Mouse (Mus musculus): ENCODE measurements around the gene Fkbp5.
"Not testable (repeated sequence)": the region's sequence is repeated elsewhere in the genome, so short reads cannot be mapped to it uniquely, and the experiment has no call there.

Fkbp5 gene

DNA sequence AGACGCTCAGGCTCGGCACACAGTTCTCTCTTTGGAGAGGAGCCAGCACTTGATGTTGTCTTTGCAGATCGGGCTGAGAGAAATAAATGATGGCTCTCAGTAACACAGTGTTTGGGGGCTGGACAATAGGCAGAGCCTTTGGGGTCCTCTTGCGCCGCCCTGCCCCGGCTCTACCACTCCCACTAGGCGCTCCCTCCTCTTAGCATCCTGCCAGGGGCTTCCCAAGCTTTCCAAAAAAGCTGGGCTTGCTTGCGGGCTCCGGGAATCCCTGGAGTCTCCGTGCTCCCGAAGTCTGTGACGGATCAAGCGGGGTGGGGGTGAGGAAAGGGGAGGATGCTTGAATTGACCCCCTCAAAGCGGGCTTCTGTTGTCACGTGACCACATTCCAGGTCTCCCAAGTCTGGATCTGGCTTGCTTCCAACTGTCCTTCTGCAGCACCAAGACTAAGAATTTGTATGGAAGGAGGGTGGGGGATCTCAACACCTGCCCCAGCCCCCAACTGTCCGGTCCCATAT, at the start of gene Fkbp5:
Fkbp5 (minus strand) TSS at position 87 of the 515 bp plus-strand sequence.
- in situ Hi-C loops (cut with MboI, MseI) = no loop called here

DNA sequence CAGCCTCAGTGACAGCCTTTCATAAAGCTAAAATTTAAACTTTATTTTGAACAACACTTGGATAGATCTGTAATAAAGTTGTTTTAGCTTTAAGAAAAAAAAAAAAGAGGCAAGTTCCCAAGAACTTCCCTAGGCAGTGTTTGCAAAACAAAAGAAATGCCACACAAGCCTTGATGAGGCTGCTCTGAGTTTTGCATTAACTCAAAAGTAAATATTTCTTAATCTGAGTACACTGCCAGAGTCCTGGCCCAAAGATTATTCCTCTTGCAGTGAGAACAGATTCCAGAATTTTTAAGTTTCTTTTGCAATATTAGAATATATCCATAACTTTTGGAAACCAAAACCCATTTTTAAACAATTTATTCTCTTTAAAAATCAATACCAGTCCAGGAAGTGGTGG, 47.9 kb upstream of the Fkbp5 start:
- in situ Hi-C loops (cut with MboI, MseI) = no loop called here

DNA sequence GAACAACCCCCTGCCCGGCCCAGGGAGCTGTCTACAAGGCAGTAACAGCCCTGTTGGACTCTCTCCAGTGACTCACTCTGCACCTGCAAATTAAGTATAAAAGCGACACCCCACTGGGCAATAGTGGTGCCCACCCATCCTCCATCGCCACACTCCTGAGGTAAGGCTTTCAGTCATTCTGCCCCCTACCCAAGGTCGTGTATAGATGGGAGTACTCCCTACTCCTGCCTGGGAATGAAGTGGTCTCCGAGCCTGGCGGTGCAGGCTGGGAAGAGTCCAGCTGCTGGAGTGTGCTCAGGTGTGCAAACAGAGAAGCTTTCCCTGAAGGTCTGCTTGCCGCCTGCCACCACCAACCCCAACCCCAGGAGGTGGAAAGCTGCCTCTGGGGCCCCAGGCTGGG, 44.3 kb upstream of the Fkbp5 start:
- in situ Hi-C loops (cut with MboI, MseI) = no loop called here

DNA sequence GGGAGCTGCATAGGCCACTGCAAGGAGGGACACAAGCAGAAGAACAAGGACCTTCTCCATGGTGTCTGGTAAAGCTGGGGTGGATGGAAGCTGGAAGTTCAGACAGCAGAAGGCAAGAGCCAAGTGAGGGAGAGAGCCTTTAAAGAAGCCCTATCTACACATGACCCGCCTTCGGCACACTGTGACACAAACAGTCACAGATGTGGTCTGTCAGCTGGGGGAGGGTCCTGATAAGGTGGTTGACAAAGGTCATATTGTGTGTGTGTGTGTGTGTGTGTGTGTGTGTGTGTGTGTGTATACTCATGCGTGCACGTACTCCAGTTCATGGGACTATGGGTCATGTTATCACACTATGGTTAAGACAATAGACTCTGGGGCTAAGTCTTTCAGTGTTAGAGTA, 43.3 kb upstream of the Fkbp5 start, which contains the start of gene Clps:
Clps (minus strand) TSS at position 169 of the 400 bp plus-strand sequence.
- in situ Hi-C loops (cut with MboI, MseI) = no loop called here

DNA sequence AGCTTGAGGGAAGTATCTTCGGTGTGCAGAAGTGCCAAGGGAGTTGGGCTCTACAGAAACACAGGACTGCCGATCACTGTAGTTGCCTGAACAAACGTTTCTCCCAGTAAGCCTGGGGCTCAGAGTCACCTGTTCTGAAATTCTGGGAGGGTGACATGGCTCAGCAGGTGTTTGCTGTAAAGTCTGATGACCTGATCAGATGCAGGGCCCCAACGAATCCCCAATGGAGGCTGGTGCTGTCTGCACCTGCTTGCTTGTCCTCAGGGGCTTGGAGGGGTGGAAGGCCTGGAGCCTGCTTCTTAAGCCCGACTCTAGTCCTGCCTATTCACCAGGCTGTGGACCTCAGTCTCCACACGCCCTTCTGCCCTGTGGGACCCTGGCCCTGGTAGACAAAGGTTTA, 40.4 kb upstream of the Fkbp5 start:
- in situ Hi-C loops (cut with MboI, MseI) = no loop called here

DNA sequence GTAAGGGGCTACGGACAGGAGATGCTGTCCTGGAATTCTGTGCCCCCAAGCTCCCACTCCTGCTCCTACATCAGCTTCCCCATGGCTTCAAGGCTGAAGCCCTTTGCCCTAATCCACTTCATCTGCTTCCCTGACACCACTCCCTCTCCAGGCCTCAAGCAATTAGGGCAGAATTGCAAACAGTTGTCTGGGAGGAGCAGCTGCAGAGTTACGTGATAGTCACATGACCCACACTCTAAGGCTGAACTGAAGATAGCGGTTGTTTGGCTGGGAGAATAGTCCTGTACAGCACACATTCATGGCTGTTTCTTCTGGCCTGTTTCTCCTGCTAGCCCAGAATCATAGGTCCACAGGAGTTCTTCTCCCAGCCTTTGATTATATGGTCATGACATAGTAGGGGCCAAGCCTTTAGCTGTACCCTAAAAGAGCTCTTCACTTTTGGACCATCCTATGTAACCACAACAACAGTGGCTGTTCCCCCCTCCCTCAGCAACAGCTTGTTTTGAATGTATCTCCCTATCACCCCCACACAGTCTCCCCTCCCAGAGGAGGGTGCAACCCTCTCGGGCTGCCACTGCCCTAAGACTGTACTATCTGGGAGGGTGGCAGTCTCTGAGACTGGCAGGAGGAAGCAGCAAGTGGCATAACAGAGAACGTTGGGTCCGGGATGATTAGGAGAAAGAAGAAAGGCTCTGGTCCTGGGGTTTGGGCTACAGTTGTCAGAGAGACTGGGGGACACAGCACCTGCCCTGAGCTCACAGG, 39.5 kb upstream of the Fkbp5 start:
- in situ Hi-C loops (cut with MboI, MseI) = no loop called here

DNA sequence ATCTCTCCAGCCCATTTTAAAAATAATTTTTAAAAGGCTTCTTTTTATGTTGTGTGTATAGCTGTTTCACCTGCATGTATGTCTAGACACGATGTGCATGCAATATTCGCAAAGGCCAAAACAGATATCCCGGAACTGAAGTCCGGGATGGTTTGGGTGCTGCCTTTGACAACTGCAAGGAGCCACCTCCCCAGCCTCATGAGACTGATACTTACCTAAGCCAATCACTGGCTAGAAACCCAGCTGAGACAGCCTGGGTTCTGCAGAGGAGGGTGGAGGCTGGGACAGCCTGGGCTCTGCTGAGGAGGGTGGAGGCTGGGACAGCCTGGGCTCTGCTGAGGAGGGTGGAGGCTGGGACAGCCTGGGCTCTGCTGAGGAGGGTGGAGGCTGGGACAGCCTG, 36.7 kb upstream of the Fkbp5 start:
- in situ Hi-C loops (cut with MboI, MseI) = not testable (repeated sequence)

DNA sequence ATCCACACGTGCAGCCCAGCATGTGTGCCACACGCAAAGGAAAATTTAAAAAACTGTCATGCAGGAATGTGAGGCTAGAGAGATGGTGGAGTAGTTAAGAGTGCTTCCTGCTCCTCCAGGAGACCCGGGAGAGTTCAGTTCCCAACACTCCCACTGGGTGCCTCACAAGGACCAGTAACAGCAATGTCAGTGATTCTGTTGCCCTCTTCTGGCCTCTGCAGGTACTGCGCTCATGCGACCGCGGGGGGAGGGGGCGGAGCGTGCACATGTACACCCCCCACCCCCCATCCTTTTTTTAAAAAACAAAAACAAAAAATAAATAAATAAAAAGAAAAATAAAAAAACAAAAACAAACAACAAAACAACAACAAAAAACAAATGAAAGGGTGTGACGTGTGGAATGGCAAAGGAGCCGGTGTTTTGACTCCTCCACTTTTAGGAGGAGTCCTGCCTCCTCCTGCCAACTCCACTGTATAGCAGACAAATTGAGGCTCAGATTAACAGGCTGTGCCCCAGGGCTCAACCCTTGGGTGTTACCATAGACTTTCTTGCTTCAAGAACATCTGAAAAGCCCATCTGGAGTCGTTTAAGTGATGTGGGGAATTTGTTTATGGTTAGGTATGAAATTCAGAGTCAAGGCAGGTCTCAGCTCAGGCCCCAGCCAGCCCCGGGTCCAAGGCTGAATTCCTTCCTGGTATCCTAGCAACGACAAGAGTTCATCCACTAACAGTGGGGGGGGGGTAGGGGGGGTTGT, 35.9 kb upstream of the Fkbp5 start:
- in situ Hi-C loops (cut with MboI, MseI) = no loop called here

DNA sequence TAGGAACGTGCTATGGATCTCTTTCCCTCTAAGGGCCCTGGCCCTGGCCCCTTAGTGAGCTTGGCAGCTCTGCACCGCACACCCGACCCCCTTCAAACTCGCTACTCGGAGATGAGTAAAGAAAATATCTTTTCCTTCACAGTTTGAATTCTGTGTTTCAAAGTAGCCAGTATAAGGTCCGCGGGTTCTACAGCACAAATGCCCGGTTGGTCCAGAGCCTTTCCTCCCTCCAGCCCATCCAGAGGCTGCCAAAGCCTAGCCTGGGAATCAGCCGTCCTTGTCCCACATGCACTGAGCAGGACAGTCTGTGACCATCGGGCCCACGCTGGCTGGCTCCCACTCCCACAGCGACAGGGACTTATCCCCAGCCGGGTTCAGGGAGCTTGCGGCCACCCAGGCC, 31.8 kb upstream of the Fkbp5 start, which contains the start of gene Clpsl2:
Clpsl2 (plus strand) TSS at position 301 of the 400 bp plus-strand sequence.
- in situ Hi-C loops (cut with MboI, MseI) = no loop called here

DNA sequence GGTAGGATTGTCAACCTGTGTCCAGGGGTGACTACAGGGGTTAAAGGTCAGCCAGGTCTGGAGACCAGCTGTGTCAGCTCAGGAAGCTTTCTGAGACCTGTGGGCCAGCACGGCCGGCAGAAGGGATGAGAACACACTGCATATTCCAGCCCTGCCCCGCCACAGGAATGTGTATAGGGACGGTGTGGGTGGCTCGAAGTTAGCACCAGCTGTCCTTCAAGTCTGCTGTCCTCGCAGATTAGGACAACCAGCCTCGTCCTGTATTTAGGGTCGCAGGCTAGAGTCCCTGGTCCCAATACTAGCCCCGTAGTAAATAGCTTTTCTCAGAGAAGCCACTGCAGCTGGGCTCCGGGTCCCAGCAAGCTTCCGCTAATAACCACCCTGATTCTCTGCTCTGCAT, 31.2 kb upstream of the Fkbp5 start:
- in situ Hi-C loops (cut with MboI, MseI) = no loop called here

DNA sequence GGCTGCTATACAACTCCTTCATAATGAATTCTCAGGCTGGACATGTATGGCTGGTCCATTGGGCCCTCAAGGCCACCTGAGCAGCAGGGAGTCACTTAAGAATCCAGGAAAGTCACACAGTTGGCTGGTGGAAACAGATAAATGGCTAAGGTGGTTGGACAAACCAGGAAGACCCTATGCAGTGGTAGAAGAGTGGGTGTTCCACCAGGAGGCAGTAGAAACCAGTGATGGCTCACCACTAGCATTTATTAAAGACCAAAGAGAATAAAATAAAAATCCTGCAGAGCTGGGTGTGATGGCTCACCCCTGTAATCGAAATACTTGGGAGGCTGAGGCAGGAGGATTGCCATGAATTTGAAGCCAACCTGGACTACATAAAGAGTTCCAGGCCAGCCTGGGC, 29.6 kb upstream of the Fkbp5 start:
- in situ Hi-C loops (cut with MboI, MseI) = no loop called here

DNA sequence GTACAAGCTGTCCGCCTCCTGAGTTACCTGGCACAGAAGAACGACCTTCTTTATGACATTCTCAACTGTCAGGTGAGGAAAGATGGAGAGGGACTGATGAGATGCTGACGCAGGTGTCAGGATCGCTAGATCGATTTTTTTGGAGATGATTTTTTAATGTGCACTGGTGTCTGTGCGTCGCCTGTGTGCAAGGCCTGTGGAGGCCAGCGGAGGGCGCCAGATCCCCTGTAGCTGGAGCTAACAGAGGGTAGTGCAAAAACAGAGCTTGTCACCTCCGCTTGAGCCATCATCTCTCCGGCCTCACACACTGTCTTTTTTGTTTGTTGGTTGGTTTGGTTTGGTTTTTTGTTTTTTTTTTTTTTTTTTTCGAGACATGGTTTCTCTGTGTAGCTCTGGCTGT, 20.6 kb upstream of the Fkbp5 start:
- in situ Hi-C loops (cut with MboI, MseI) = loop anchor here (5.0 kb wide), 2 partner anchors 76 to 151 kb away; no protein-coding TSS in a partner anchor

DNA sequence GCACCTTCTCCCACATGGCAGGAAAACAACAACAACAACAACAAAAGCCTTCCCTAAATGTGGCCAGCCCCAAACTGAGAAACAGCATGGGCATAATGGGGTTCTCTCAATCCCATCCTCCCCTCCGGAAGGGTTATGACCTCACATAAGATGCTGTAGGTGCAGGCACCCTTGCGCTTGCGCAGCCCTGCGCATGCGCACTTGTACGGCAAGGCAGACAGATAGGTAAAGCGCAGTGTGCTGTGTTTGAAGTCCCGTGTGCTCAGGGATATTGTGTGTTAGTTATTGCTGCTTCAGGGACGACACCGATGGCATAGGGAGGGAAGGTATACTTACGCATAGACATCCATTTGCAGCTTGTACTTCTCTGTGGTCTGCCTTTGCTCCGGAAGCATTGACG, 16.0 kb upstream of the Fkbp5 start:
- in situ Hi-C loops (cut with MboI, MseI) = no loop called here

DNA sequence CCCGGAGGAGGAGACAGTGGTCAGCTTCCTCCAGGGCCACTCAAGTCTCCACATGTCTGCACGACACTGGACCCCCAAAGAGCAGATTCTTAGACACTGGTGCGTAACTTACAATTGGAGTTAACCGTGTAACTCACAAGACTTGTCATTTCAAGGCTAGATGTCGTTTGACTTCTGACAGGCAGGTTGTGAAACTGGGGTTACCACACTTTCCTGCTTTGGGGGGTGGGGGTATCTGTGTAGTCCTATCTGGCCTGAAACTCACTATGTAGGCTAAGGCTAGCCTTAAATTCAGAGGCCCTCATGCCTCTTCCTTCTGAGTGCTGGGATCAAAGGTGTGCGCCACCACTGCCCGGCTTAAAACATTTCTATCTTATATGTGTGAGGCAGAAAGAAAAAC, 15.2 kb upstream of the Fkbp5 start:
- in situ Hi-C loops (cut with MboI, MseI) = no loop called here

DNA sequence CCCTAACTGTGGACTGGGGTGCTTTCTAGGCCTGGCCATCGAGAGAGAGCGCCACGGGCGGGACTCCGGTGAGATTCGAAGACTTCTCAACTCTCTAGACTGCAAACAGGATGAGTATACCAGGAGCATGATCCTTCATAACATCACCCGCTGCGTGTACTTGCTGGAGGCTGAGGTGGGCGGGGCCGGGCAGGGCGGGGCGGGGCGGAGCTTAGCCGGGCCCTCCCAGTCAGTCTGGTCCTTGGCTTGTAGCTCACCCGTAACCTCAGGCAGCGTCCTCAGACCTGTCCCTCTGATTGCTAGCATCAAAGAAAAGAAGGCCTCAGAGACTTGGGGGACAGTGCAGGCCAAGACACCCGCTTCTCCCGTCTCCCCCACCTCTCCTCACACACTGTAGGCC, 14.6 kb upstream of the Fkbp5 start:
- in situ Hi-C loops (cut with MboI, MseI) = no loop called here

DNA sequence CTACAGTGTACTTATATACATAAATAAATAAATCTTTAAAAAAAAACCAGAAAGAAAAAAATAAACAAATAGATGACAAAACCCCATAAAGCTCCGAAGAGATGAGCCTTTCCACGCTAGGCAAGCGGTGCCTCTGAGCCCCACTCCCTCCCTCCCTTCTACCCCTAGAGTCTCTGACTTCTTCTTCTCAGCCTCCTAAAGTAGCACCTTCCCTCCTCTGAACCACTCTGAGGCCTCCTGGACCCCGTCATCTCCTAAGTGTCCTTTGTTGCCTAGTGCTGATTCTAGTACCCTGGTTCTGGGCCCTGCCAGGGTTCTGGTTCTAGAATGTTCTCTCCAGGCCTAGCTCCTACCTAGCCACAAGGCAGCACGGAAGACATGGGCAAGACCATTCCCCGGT, 13.2 kb upstream of the Fkbp5 start, which contains the start of gene Armc12:
Armc12 (plus strand) TSS at position 301 of the 400 bp plus-strand sequence.
- in situ Hi-C loops (cut with MboI, MseI) = no loop called here

DNA sequence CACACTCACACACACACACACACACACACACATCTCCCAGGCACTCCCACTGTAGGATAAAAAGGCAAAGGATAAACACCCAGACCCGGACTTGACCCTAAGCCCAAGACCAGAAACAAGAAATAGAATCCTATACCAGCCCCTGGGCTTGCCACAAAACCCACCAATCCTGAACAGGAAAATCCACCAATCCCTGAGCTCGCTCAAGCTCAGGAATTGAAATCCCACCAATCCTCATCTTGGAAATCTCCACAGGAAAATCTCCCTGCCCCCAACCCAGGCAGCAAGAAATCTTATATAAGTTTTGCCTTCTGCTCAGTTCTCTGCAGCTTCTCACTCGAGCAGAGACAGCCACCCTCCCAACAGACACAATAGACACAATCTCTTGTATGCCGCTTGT, 11.8 kb upstream of the Fkbp5 start:
- in situ Hi-C loops (cut with MboI, MseI) = no loop called here

DNA sequence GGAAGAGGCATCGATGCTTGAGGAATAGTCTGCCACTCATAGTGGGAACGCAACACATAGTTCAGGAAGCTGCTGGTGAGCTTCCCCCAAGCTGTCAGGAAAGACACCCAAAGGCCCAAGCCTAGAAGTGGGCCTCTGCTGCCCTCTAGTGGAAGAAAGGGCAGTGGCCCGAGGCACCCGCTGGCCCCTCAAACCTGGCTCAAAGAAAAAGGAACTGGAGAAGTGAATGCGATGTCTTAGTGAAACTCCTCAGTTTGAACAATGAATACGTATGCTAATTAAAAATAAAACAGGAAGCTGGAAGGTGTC, 10.7 kb upstream of the Fkbp5 start:
- in situ Hi-C loops (cut with MboI, MseI) = no loop called here

DNA sequence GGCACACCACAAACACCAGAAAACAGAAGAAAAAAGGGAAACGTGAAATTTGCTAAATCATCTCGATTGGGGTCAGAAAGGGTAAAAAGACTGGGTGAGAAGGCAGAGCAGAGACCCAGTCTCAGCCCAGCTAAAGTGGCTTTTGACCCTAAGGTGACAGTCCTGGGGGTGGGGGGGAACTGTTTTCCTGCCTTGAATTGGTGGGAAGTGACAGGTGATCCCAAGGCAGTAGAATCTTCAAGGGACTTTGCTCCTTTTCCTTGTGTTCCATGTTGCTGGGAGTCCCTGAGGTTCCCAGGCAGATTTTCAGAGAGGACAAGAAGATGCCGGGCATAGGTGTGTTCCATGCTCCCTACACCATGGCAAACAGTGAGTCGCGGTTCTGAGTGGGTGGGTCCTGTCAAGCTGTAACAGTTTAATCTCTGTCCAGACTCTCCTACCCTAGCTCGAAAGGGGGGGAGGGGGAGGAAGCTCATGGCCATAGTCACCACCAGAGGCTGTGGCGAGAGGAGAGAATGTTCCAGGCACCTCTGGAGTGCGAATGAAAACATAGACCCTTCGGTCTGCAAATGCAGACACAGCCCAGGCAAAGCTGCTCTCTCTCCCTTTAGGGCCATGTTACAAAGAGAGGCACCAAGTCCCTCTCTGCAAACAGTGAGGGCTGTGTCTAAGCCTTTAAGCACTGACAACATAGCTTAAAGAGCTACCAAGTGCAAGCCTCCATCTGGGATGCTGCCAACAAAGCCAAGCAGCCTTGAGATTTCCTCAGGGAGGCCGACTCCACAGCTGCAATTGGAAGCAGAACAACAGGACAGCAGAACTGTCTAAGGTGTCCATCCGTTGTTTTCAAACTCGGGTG, 10.1 kb upstream of the Fkbp5 start:
- in situ Hi-C loops (cut with MboI, MseI) = no loop called here

DNA sequence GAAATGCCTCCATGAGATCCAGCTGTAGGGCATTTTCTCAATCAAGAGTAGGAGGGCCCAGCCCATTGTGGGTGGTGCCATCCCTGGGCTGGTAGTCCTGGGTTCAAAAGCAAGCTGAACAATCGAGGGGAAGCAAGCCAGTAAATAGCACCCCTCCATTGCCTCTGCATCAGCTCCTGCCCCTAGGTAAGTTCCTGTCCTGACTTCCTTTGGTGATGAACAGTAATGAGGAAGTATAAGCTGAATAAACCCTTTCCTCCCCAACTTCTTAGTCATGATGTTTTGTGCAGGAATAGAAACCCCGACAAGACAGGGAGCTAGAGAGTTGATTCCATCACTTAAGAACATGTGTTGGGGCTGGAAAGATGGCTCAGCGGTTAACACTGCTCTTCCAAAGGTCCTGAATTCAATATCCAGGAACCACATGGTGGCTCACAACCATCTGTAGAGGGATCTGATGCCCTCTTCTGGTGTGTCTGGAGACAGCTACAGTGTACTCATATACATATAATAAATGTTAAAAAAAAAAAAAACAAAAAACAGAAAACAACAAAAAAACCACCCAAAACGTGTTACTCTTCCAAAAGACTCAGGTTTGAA, 7.6 kb upstream of the Fkbp5 start:
- in situ Hi-C loops (cut with MboI, MseI) = loop anchor here (5.0 kb wide), 1 partner anchor 48 kb away; no protein-coding TSS in a partner anchor

DNA sequence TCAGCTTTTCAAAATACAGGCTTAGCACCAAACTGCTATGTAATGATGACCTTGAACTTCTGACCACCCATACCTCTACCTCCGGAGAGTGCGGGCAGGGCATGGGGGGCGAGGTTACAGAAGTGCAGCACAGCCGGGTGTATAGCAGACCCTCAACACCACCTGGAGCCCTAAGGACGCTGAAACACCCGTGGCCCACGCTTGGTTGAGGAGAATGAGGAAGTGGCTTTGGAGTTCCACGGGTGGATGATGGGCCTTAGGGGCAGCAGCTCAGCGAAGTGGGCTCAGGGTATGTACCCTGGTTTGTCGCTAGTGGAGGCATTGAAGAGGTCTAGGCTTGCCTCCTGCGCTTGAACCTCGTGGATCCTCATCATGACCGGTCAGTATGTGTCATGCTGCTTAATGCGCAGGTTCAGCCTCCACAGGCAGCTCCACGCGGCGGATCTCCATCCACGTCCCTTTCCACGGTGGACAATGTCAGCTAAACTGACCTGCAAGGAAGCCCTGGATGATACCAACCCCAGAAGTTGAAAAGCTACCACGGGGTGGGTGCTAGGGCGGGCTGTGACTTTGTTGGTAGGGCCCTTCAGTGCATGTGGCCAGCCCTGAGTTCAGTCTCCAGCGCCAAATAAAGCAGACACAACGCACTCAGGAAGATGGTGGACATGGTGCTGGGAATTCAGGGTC, 6.8 kb upstream of the Fkbp5 start:
- in situ Hi-C loops (cut with MboI, MseI) = loop anchor here (5.0 kb wide), 1 partner anchor 47 kb away; no protein-coding TSS in a partner anchor
